Mouse (Mus musculus) midbrain, embryonic 14.5 days (tissue): ENCODE measurements at regions not wholly inside any gene's neighbourhood (a gene's known extent, or its start where the extent isn't known, plus 50 kb on each side); places are given as distances from the start of the nearest gene placed in this dataset.
A peak's percentile ranks its signal among the peaks of the same experiment; 100 is the strongest.

ENCODE experiments used
- ATAC-seq: fragments of 200-750 bp; cut with Nextera tagmentation; 2 replicates; pipeline ENCODE4 v1.8.0; 2017; ENCODE audit warnings: moderate number of reproducible peaks, moderate library complexity; ENCODE audit not compliant: low FRiP score, low TSS enrichment
- DNase-seq: peaks from one replicate; pipeline ENCODE4 v3.0.0-alpha.2; 2015
- H3K27ac ChIP-seq: fragments of 300-500 bp; sonication (generic); replicated peaks from 2 replicates; pipeline ENCODE4 v1.5.1; 2014; ENCODE audit warnings: mild to moderate bottlenecking, low read depth, low read length, moderate library complexity
- H3K27me3 ChIP-seq: fragments of 300-500 bp; sonication (generic); 2 replicates; pipeline ENCODE4 v1.6.1; 2014; ENCODE audit warnings: low read length, control low read depth, mixed read lengths; ENCODE audit not compliant: control insufficient read depth, insufficient read depth
- H3K36me3 ChIP-seq: fragments of 300-500 bp; sonication (generic); 2 replicates; pipeline ENCODE4 v1.6.1; 2014; ENCODE audit warnings: low read length, control low read depth; ENCODE audit not compliant: control insufficient read depth, insufficient read depth
- H3K4me1 ChIP-seq: fragments of 300-500 bp; sonication (generic); 2 replicates; pipeline ENCODE4 v1.6.1; 2014; ENCODE audit warnings: mild to moderate bottlenecking, antibody characterized with exemption, low read length, control low read depth; ENCODE audit not compliant: control insufficient read depth, insufficient read depth
- H3K4me2 ChIP-seq: fragments of 300-500 bp; sonication (generic); 2 replicates; pipeline ENCODE4 v1.6.1; 2014; ENCODE audit warnings: mild to moderate bottlenecking, low read length, moderate library complexity
- H3K4me3 ChIP-seq: fragments of 300-500 bp; sonication (generic); replicated peaks from 2 replicates; pipeline ENCODE4 v1.5.1; 2014; ENCODE audit warnings: low read depth, low read length
- H3K9ac ChIP-seq: fragments of 300-500 bp; sonication (generic); replicated peaks from 2 replicates; pipeline ENCODE4 v1.6.1; 2014; ENCODE audit warnings: mild to moderate bottlenecking, low read length, moderate library complexity
- H3K9me3 ChIP-seq: fragments of 300-500 bp; sonication (generic); 2 replicates; pipeline ENCODE4 v1.6.1; 2016; ENCODE audit warnings: low read length, control low read depth, mixed read lengths; ENCODE audit not compliant: control insufficient read depth
- WGBS: fragments of 180-500 bp; shearing (Covaris S2); extraction: QIAGEN DNeasy Blood & Tissue Kit; methylation state at CpG from one replicate; pipeline ENCODE4 v1.1.7; 2014; 5-methylcytosine and 5-hydroxymethylcytosine counted together

GRCm38 (mm10) chr4:131520636-131521306, 317.3 kb downstream of the Ptpru start:
- ATAC-seq (no peak), DNase-seq (no peak)
- Histone ChIP-seq H3K27me3 (no peaks in the 10 kb centered on the region), H3K9me3 (no peaks in the 10 kb centered on the region), H3K4me2 (no peak overlapping the region), H3K4me1 (0 out of 2 replicates have a peak, but pooled peaks cover 4% of the 10 kb centered on the region), H3K36me3 (no peaks in the 10 kb centered on the region), H3K27ac (no peak overlapping the region), H3K9ac (no peak overlapping the region), H3K4me3 (no peak overlapping the region)
- WGBS: 66% methylated on average over 10 of the region's 10 CpGs

DNA sequence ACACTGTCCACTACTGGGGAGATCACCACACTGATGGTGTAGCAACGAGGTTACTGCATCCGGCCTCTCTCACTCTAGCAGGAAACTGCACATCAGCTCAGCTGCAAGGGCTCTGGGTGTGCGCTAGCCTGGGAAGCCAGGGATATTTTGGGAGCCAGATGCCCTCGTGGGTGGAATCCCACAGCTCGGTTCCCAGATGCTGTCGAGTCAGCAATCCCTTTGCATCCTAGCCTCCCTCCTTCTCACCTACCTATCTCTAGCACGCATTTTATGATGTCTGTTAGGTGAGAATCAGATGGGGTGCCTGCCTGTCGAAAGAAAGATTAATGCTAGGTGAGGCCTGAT, 316.8 kb downstream of the Ptpru start:
- 82% methylated on average over 8 of the region's 8 CpGs for WGBS
- H3K27me3 ChIP-seq: no peaks in the 10 kb centered on the region

DNA sequence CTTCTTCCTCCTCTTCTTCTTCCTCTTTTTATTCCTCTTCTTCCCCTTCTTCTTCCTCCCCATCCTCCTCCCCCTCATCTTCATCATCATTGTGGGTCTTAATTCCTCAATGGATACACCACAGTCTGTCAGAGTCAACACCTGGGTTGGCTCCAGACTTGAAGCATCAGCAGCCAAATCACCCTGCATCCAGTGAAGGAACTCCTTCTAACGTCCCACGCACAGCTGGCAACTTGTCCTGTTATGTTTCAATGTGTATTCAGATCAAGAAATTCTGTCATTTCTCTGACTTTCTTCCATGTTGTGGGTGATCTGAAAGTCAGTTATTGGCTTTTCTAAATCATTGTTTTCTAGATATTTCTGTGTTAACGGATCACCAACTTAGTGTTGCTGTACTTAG, 312.9 kb downstream of the Ptpru start:
- H3K4me3 ChIP-seq: no peak overlapping the region
- no peak overlapping the region for H3K9ac ChIP-seq
- H3K27ac ChIP-seq: no peak overlapping the region
- H3K27me3 ChIP-seq: no peaks in the 10 kb centered on the region
- H3K4me2 ChIP-seq: no peak overlapping the region
- no peaks in the 10 kb centered on the region for H3K36me3 ChIP-seq
- WGBS: 90% methylated on average over 3 of the region's 3 CpGs
- no peak for ATAC-seq
- 0 out of 2 replicates have a peak, but pooled peaks cover 4% of the 10 kb centered on the region for H3K4me1 ChIP-seq
- no peaks in the 10 kb centered on the region for H3K9me3 ChIP-seq
- no peak for DNase-seq

More for the DNA sequence above, 316.8 kb downstream of the Ptpru start:
- H3K9me3 ChIP-seq: no peaks in the 10 kb centered on the region
- H3K27ac ChIP-seq: no peak overlapping the region
- no peak overlapping the region for H3K4me2 ChIP-seq
- 0 out of 2 replicates have a peak, but pooled peaks cover 4% of the 10 kb centered on the region for H3K4me1 ChIP-seq
- no peak for ATAC-seq
- no peak overlapping the region for H3K4me3 ChIP-seq
- no peaks in the 10 kb centered on the region for H3K36me3 ChIP-seq
- no peak for DNase-seq
- H3K9ac ChIP-seq: no peak overlapping the region

DNA sequence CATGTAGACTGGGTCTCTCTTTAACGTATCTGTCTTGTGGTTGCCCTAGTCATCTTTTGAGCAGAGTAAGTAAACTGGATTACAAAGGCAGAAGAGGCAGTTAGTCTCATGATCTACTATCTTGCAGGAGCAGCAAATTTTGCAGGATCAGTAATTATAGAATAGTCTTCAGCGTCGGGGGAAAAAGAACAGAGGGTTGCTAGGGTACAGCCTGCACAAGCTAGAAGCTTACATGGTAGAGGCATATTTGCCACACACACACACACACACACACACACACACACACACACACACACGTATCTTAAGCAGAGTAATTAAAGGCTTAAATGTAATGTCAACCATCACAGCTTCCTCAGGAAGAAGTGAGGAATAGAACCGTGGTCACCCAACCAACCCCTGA, 307.6 kb downstream of the Ptpru start:
- WGBS: 73% methylated on average over 5 of the region's 5 CpGs
- H3K9ac ChIP-seq: no peak overlapping the region
- H3K27ac ChIP-seq: no peak overlapping the region
- H3K4me3 ChIP-seq: no peak overlapping the region
- no peaks in the 10 kb centered on the region for H3K27me3 ChIP-seq
- DNase-seq (no peak), ATAC-seq (no peak)
- H3K4me2 ChIP-seq: no peak overlapping the region
- H3K36me3 ChIP-seq: no peaks in the 10 kb centered on the region
- H3K4me1 ChIP-seq: no peaks in the 10 kb centered on the region
- no peaks in the 10 kb centered on the region for H3K9me3 ChIP-seq

DNA sequence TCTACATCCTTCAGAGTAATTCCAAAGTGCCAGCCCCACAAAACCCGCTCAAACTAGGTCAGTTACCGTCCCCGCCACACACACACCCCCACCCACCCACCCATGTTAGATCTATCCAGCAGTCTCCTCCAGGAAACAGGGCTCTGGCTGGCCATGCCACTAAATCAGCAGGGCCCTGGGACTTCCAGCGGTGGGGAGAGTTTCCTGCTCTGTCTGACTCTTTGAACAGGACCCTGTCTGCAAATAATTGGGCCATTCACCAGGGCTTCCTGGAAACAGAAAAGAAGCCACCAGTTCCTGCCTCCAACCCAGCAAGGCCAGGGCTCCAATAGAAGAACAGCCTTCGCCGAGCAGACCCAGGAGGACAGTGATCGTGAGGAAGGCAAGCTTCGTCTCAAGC, 307.1 kb downstream of the Ptpru start:
- no peak for DNase-seq
- H3K4me1 ChIP-seq: no peaks in the 10 kb centered on the region
- H3K9ac ChIP-seq: no peak overlapping the region
- H3K27me3 ChIP-seq: no peaks in the 10 kb centered on the region
- H3K27ac ChIP-seq: no peak overlapping the region
- no peaks in the 10 kb centered on the region for H3K36me3 ChIP-seq
- no peaks in the 10 kb centered on the region for H3K9me3 ChIP-seq
- no peak overlapping the region for H3K4me3 ChIP-seq
- WGBS: 88% methylated on average over 8 of the region's 8 CpGs
- H3K4me2 ChIP-seq: no peak overlapping the region
- ATAC-seq: no peak

DNA sequence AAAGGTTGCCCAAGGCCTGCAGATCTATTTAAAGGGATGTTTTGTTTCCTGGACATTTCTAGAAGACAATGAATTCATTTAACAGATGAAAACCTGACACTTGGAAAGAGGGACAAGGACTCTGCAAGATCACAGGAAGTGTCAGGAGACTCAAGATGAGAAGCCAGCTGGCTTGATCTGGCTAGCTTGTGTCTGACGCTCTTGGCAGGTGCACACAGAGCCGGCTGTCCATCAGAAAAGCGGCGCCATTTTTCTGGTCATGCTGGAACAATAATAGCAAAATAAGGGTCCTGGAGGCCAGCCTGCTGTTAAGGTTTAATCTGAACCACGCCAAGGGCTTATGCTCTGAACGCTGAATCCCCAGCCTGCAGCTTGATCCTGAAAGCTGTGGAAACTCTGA, 303.3 kb downstream of the Ptpru start:
- no peak overlapping the region for H3K4me3 ChIP-seq
- no peaks in the 10 kb centered on the region for H3K9me3 ChIP-seq
- H3K4me1 ChIP-seq: no peaks in the 10 kb centered on the region
- DNase-seq: no peak
- no peaks in the 10 kb centered on the region for H3K27me3 ChIP-seq
- WGBS: 63% methylated on average over 6 of the region's 6 CpGs
- no peak overlapping the region for H3K4me2 ChIP-seq
- no peak overlapping the region for H3K9ac ChIP-seq
- H3K27ac ChIP-seq: no peak overlapping the region
- ATAC-seq: no peak
- no peaks in the 10 kb centered on the region for H3K36me3 ChIP-seq

GRCm38 (mm10) chr4:131538237-131538636, 299.9 kb downstream of the Ptpru start:
- WGBS: 60% methylated on average over 4 of the region's 4 CpGs
- no peak for DNase-seq

GRCm38 (mm10) chr4:131546422-131547200, 291.5 kb downstream of the Ptpru start:
- H3K9ac ChIP-seq: no peak overlapping the region
- DNase-seq: peak; percentile 59
- H3K4me2 ChIP-seq: no peak overlapping the region
- no peak overlapping the region for H3K4me3 ChIP-seq
- no peaks in the 10 kb centered on the region for H3K36me3 ChIP-seq
- no peaks in the 10 kb centered on the region for H3K27me3 ChIP-seq
- WGBS: 17% methylated on average over 12 of the region's 12 CpGs
- peak overlapping the region; percentile 52; the same call in 1 of the 2 replicates for H3K27ac ChIP-seq
- 0 out of 2 replicates have a peak, but pooled peaks cover 5% of the 10 kb centered on the region for H3K4me1 ChIP-seq
- H3K9me3 ChIP-seq: no peaks in the 10 kb centered on the region
- peak; percentile 48; the same call in 1 of the 2 replicates for ATAC-seq

More at GRCm38 (mm10) chr4:131538237-131538636, 299.9 kb downstream of the Ptpru start:
- H3K27ac ChIP-seq: no peak overlapping the region
- H3K9ac ChIP-seq: no peak overlapping the region
- no peaks in the 10 kb centered on the region for H3K9me3 ChIP-seq
- ATAC-seq: no peak
- H3K4me2 ChIP-seq: no peak overlapping the region
- H3K36me3 ChIP-seq: no peaks in the 10 kb centered on the region
- no peaks in the 10 kb centered on the region for H3K4me1 ChIP-seq
- no peak overlapping the region for H3K4me3 ChIP-seq
- no peaks in the 10 kb centered on the region for H3K27me3 ChIP-seq

DNA sequence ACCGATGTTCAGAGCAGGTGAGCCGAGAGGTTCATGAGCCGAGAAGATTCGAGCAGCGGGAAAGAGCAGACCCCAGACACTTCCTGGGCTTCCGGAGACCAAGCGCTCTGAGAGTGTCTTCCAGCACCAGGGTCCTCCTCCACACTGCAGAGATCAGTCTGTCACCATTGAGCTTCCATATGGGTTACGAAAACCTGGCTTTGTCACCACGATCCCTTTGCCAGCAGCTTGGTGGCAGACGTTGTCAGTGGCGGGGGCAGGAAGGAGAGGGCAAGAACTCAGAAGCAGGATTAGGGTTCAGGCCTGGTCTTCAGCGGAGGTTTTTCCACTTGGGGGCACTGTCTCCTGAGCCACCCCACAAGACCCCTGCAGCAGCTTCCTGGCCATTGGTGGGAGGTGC, 288.5 kb downstream of the Ptpru start:
- Histone ChIP-seq H3K27ac (no peak overlapping the region), H3K36me3 (no peaks in the 10 kb centered on the region), H3K9ac (no peak overlapping the region), H3K4me2 (no peak overlapping the region), H3K27me3 (no peaks in the 10 kb centered on the region), H3K4me3 (no peak overlapping the region), H3K4me1 (0 out of 2 replicates have a peak, but pooled peaks cover 5% of the 10 kb centered on the region), H3K9me3 (no peaks in the 10 kb centered on the region)
- ATAC-seq (no peak), DNase-seq (no peak)
- WGBS: 85% methylated on average over 12 of the region's 12 CpGs
